Mouse (Mus musculus) gastrocnemius, postnatal 36 days (tissue): Measurements from ENCODE around the gene Tmem186. TPM values are rescaled to one million over a fixed set of nuclear protein-coding genes. Genes with fewer than 3 reads are reported as not detected.

ENCODE experiments used
- DNase-seq, 2 experiments: peaks; one replicate each; pipeline ENCODE4 v3.0.0; 2022
- intact Hi-C: fragments of 180-260 bp; cut with DNase I; formaldehyde crosslinking; loops from one replicate; pipeline ENCODE4 v1.15.1; 2025
- long read RNA-seq, 2 experiments: library from polyadenylated mRNA; stranded (forward); transcript quantifications; one replicate each; pipeline ENCODE4 v2.0.0; 2021
- total RNA-seq, 2 experiments: library from RNA; stranded (reverse); gene quantifications; 2 replicates each; pipeline ENCODE4 v1.2.3; 2021

Gene Tmem186
- 10 to 100 TPM in 1 of 2 experiments, 1 to 10 TPM in 1; 8.9 to 12.5 TPM for total RNA-seq
- long read RNA-seq, experiment 1, transcript Tmem186-201 (2 exons, 3,391 nt): major isoform, 8 of 16 reads
- long read RNA-seq, experiment 1, partial matches to known transcripts: 0 of 16 reads
- long read RNA-seq, experiment 1, other reads (novel, unspliced or antisense): 8 of 16 reads
- long read RNA-seq, experiment 2, transcript Tmem186-201 (2 exons, 3,391 nt): major isoform, 8 of 26 reads
- long read RNA-seq, experiment 2, partial matches to known transcripts: 0 of 26 reads
- long read RNA-seq, experiment 2, other reads (novel, unspliced or antisense): 18 of 26 reads

- DNase-seq: peak; percentile 76 to 79
- intact Hi-C loops: loop anchor here (5.0 kb wide), 1 partner anchor 145 kb away; no protein-coding TSS in a partner anchor
These were observed at the start of gene Tmem186, which contains the start of gene Pmm2 for GRCm38 (mm10) chr16:8637217-8638051. Gene Tmem186, minus strand, starts transcription at chr16:8637712. Gene Pmm2, plus strand, starts transcription at chr16:8637674.

GRCm38 (mm10) chr16:8686871-8687535 is 49.5 kb upstream of the Tmem186 start:
- no peak for DNase-seq

GRCm38 (mm10) chr16:8686121-8686870 is 48.8 kb upstream of the Tmem186 start:
- intact Hi-C loops: loop anchor here (1.0 to 2.0 kb wide), 2 partner anchors 83 to 181 kb away; no protein-coding TSS in a partner anchor
- peak in 1 of 2 experiments; percentile 53 for DNase-seq

More at GRCm38 (mm10) chr16:8686871-8687535, 49.5 kb upstream of the Tmem186 start:
- intact Hi-C loops: loop anchor here (1.0 to 2.0 kb wide), 2 partner anchors 82 to 180 kb away; no protein-coding TSS in a partner anchor

- intact Hi-C loops: no loop called here
- no peak for DNase-seq
These were observed 47.6 kb upstream of the Tmem186 start for GRCm38 (mm10) chr16:8685087-8685486.

DNA sequence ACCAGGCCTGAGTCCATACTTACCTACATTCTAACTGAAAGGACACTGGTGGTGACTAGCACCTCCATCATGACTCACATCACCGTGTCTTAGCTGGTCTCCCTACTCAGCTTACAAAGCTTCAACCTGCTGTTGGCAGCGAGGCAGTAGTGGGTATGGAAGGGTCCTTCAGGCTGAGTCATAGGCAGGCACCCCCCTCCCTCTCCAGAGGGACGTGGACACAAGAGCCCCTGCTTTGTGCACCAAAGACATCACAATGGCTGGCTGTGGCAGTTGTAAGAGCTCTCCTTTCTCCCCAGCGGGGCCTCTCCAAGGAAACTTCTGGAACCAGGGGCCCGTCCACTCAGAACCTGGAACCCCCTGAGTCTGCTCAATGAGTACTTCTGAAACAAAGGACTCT is 43.0 kb upstream of the Tmem186 start, which contains the start of gene Gm5767:
Gene Gm5767 (plus strand): TSS at position 301 of the 400 bp plus-strand sequence.
- DNase-seq: no peak
- intact Hi-C loops: no loop called here

DNA sequence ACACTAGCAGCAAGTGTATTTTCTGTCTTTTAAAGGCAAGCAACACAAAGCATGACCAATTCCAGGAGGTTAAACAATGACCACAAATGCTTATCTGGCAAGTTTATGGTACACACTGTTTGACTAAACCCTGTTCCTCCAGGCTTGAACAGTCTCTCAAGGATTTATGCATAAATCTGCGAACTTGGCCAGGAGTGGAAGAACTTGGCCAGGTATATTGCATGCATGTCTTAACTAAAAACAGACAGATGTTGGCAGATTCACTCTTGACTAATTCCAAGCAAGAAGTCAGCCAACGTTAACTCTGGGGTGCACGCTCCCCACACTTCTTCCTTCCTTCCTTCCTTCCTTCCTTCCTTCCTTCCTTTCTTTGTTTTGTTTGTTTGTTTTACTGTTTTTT is 42.3 kb upstream of the Tmem186 start:
- DNase-seq: no peak
- intact Hi-C loops: no loop called here

DNA sequence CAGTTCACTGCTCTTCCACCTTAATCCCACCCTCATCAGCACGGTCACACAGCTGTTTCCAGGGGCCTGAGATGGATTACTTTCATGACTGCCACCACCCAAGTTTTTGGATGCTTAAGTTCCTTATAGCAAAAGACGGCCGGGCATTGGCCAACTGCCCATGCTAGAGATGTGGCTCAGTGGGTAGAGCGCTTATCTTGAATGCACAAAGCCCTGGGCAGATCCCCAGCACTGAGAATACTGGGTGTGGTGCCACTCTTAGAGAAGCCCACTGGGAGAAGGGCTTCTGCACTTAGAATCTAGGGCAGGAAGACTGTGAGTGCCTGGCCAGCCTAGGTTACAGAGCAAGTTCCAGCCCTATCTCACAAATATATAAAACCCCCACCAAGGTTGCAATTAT is 41.2 kb upstream of the Tmem186 start:
- intact Hi-C loops: no loop called here

DNA sequence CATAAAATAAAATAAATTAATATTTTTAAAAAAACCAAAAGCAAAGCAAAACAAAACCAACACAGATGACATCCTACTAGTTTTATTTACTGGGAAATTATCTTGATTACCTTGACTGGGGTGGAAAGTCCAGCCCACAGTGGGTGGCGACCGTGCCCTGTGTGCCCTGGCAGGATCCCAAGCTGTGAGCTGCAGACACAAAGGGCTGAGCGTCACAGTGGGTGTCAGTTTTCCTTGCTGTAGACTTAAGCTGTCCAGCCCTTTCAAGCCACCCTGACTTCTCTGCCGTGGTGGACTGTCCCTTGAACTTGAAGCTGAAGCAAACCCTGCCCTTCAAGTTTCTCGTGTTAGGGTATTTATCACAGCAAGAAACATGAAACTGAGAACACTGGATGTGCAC is 40.5 kb upstream of the Tmem186 start:
- intact Hi-C loops: no loop called here
- no peak for DNase-seq

More for the DNA sequence above, 41.2 kb upstream of the Tmem186 start:
- no peak for DNase-seq

DNA sequence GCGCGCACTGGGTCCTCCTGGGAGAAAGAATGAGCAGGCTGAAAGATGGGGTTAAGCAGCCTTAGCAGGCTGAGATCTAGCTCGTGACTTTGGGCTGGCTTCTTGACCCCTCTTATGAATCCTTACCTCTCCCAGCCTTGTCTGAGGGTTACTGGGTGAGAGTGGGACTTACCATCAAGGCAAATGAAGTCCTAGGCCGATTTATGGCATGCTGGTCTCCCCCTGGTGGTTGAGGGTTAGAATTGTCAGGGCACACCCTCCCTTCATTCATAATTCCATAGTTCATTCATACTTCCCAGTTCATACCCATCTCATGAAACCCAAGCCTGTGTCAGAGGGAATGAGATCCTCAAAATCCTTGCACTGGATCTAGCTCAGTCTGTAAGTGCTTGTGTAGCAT is 39.3 kb upstream of the Tmem186 start:
- intact Hi-C loops: loop anchor here (1.0 to 2.0 kb wide), 2 partner anchors 181 to 272 kb away; no protein-coding TSS in a partner anchor
- DNase-seq: no peak

DNA sequence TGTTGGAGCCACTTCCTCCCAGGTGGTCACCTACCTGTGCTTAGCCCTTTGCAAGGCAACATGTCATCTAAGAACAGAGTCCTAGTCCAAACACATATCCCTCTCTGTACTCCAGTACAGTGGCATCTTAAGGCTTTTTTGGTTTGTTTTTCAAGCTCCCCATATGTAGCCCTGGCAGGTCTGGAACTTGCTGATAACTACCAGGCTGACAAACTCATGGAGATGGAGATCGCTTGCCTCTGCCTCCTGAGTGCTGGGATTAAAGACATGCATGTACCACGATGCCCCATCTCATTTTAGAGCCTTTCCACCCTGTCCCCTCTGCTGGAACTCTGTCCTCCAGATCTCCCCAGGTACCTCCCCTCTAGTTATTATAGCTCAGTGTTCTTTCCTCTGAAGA is 38.7 kb upstream of the Tmem186 start:
- DNase-seq: no peak
- intact Hi-C loops: loop anchor here (1.0 to 2.0 kb wide), 2 partner anchors 181 to 271 kb away; no protein-coding TSS in a partner anchor

DNA sequence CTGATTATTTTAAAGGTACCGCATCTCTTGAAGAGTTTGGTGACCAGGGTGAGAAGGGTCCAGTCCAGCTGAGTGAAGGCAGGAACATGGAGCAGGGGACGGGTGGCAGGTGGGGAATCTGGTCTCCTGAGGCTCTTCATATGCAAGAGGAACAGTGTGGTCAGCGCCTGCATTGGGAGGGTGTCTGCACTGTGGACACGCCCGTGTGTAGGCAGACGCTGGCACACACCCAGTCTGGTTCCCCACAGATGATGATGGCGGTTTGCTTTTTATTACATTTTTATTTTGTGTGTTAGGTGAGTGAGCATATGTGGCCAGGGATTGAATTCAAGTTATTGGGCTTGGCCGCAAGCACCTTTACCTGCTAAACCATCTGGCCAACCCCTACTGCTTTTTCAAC is 38.0 kb upstream of the Tmem186 start:
- DNase-seq: no peak
- intact Hi-C loops: no loop called here

- intact Hi-C loops: no loop called here
- DNase-seq: no peak
These were observed 36.7 kb upstream of the Tmem186 start for GRCm38 (mm10) chr16:8674165-8674564.

DNA sequence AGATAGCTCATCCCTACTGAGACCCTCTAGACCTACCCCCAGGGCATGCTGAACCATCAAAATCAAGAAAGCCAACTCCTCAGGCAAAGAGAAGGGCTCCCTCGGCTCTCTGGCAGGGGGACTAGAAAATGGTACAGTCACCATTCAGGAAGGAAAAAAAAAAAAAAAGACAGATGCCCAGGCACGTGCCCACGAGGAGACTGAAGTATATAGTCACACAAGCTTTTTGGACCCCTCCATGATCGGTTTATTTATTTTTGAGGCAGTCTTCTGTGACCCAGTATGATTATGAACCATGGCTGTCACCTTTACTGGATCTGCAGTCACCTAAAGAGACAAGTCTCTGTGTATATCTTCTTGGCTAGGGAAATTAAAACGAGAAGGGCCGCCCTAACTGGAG is 35.8 kb upstream of the Tmem186 start:
- intact Hi-C loops: loop anchor here (2.0 kb wide), 2 partner anchors 31 to 179 kb away; no protein-coding TSS in a partner anchor
- no peak for DNase-seq

- DNase-seq: no peak
- intact Hi-C loops: loop anchor here (2.0 kb wide), 2 partner anchors 30 to 178 kb away; no protein-coding TSS in a partner anchor
These were observed 35.3 kb upstream of the Tmem186 start for GRCm38 (mm10) chr16:8672811-8673210.

GRCm38 (mm10) chr16:8672350-8672687 is 34.8 kb upstream of the Tmem186 start:
- no peak for DNase-seq
- intact Hi-C loops: loop anchor here (2.0 kb wide), 2 partner anchors 30 to 178 kb away; no protein-coding TSS in a partner anchor

GRCm38 (mm10) chr16:8671551-8672349 is 34.2 kb upstream of the Tmem186 start, which contains the start of gene Carhsp1:
Gene Carhsp1, minus strand, starts transcription at chr16:8672155.
- peak; percentile 93 for DNase-seq
- intact Hi-C loops: loop anchor here (2.0 kb wide), 2 partner anchors 29 to 177 kb away; no protein-coding TSS in a partner anchor

DNA sequence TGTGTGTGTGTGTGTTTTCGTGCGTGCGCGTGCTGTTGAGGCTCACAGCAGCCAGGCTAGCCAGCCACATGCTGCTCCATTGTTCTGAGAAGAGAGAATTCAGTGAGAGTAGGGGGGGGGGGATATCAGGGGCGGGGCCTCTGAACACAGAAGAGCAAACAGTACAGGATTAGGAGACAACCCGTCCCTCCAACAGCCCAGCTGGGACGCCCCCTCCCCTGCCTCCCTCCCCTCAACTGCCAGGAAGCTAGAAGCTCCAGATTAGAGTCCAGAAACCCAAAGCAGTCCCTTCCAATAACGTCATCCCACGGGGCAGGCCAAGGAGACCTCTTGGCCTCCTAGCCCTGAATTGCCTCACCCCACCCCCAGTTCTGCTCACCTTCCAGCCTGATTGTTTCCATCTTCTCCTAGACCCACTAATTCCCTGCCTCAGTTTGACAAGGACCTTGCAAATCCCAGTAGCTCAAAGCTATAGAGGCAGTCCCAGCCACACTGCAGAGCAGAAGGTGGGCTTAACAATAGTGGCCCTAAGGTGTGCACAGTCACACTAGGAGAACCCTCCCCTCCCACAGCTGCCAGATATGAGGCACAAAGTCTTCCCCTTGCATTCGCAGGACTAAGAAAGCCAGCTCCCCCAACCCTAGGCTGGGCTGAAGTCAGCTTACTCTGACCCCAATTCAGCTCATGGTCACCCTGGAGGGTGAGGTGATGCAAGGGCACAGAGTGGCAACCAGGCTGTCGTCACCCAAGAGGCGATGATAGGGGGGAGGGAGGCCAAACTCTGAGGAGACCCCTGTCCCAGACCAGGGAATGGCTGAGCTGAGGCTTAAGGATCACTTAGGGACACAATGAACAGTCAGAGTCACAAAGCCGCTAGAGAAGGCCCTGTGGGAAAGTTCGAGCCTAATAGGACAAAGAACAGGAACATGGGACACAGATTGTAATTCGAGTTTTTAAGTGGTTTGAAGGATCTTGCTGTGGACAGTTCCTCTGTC is 32.8 kb upstream of the Tmem186 start:
- intact Hi-C loops: no loop called here
- no peak for DNase-seq
